ENCODE assay signal across 8 mouse cellular contexts in the genomic region with DNA sequence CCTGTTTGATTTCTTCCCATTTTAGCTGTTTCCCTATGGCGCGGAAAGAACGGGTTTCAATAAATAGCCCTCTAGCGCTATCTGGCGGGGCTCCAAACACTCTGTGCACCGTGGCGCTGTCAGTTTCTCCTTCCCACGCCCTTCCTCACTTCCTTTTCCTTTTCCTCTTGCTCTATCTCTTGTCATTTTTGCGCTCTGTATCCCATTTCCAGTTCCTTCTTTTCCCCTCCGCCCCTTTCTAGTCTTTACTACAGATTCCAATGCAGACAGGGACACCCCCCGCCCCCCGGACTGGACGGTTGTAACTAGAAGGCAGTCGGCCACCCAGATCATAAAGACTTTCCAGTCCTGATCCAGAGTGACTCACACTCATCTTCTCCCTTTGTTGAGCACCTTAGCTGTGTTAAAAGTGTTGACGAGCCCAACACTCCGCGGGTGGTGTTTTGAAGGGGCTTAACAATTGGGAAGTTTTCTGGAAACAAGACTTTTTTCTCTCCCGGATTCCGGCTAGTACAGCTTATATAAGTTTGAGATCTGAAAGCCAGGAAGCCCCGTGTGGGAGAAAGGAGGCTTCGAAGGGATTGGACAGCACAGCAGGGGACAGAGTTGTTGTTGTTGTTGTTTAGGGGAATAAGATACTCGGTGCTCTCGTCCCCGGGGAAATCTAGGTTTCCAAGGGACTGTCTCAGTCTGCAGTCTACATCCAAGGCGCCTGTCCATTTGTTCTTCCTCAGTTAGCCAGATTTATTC. TPM values are rescaled to one million over a fixed set of nuclear protein-coding genes. Genes with fewer than 3 reads are reported as not detected.
DNase-seq lines count a peak whose midpoint lies in the region; ATAC-seq and TF ChIP-seq lines count a peak whose summit lies in the region.

No protein-coding gene starts in this region.

- peak overlapping the region; percentile 25 for H3K9ac ChIP-seq in heart, adult 2 months (ENCODE audit: low read depth, low read length)
- no peak overlapping the region for H3K9ac ChIP-seq in liver, embryonic 14.5 days (replicated peaks)

- H3K79me2 ChIP-seq in heart, adult 2 months (replicated peaks; ENCODE audit: control insufficient read depth, insufficient read depth, low read length) = no peaks in the 10 kb centered on the region
- H3K79me2 ChIP-seq in myocyte (ENCODE audit: control insufficient read depth, insufficient read depth) = peaks cover 4% of the 10 kb centered on the region

- DNase-seq in ovary, postnatal 14 days (ENCODE audit: low spot score) = peak; percentile 60
- DNase-seq in ovary, postnatal 10 days (ENCODE audit: low spot score) = no peak
- peak; percentile 80 for DNase-seq in brain, adult 2 months (ENCODE audit: low read depth, low spot score)
- peak; percentile 69 to 70 for DNase-seq in heart, adult 2 months
- peak; percentile 52 for DNase-seq in kidney, adult 11 months
- DNase-seq in liver, embryonic 14.5 days (ENCODE audit: low read depth in 3 of 3, low spot score in 3 of 3) = no peak
- no peak for DNase-seq in cerebellum, adult 11-12 months

- no peak for ATAC-seq in liver, embryonic 14.5 days (ENCODE audit: insufficient read depth)

- peak overlapping the region; percentile 47 for H3K27ac ChIP-seq in heart, adult 2 months
- H3K27ac ChIP-seq in liver, embryonic 14.5 days = no peak overlapping the region

- no peak overlapping the region for H3ac ChIP-seq in myocyte (ENCODE audit: control insufficient read depth, insufficient read length)

- no peak for TF ChIP-seq POLR2A in heart, adult 2 months (IDR thresholded peaks at IDR 0.05; ENCODE audit: insufficient read depth, low read depth, low read length)
- TF ChIP-seq POLR2A in myocyte (IDR thresholded peaks at IDR 0.05; ENCODE audit: insufficient read length, low read depth) = no peak

- no peak for TF ChIP-seq EP300 in heart, adult 2 months (IDR thresholded peaks at IDR 0.05; ENCODE audit: insufficient read depth, low read depth, low read length)
- TF ChIP-seq EP300 in liver, embryonic 14.5 days (IDR thresholded peaks at IDR 0.05; ENCODE audit: low read depth) = no peak

- H3K27me3 ChIP-seq in heart, adult 2 months (ENCODE audit: control insufficient read depth, insufficient read depth, low read length) = no peaks in the 10 kb centered on the region
- peaks cover 83% of the 10 kb centered on the region for H3K27me3 ChIP-seq in liver, embryonic 14.5 days (ENCODE audit: control insufficient read depth, insufficient read depth, low read length)
- H3K27me3 ChIP-seq in myocyte (ENCODE audit: control insufficient read depth, insufficient read depth, insufficient read length) = no peaks in the 10 kb centered on the region

- H3K9me3 ChIP-seq in liver, embryonic 14.5 days (ENCODE audit: control insufficient read depth, low read length) = no peaks in the 10 kb centered on the region

- no peaks in the 10 kb centered on the region for H3K36me3 ChIP-seq in heart, adult 2 months (ENCODE audit: control insufficient read depth, insufficient read depth, low read length)
- H3K36me3 ChIP-seq in liver, embryonic 14.5 days (replicated peaks; ENCODE audit: control insufficient read depth, insufficient read depth, low read depth) = no peaks in the 10 kb centered on the region
- no peaks in the 10 kb centered on the region for H3K36me3 ChIP-seq in myocyte (ENCODE audit: control insufficient read depth, insufficient read depth)

- H3K4me1 ChIP-seq in heart, adult 2 months (ENCODE audit: control insufficient read depth, insufficient read depth, low read length) = peaks cover 1% of the 10 kb centered on the region; the same call in 1 of the 2 replicates
- no peaks in the 10 kb centered on the region for H3K4me1 ChIP-seq in liver, embryonic 14.5 days (replicated peaks; ENCODE audit: control insufficient read depth in 2 of 2, insufficient read depth in 2 of 2, low read length in 1 of 2)

- TF ChIP-seq CTCF in heart, adult 2 months (IDR thresholded peaks at IDR 0.05) = peak; percentile 78
- TF ChIP-seq CTCF in liver, embryonic 14.5 days (IDR thresholded peaks at IDR 0.05; ENCODE audit: low read depth) = peak; percentile 59

- 4% methylated on average over 25 of the region's 25 CpGs for WGBS in heart, adult 2 months
- 1% methylated on average over 25 of the region's 25 CpGs for WGBS in liver, embryonic 14.5 days (ENCODE audit: insufficient replicate concordance)

- H3K4me2 ChIP-seq in liver, embryonic 14.5 days (ENCODE audit: low read depth) = peak overlapping the region; percentile 28; the same call in 1 of the 2 replicates
- H3K4me2 ChIP-seq in myocyte (ENCODE audit: low read depth) = peak overlapping the region; percentile 67

- intact Hi-C loops in heart, adult 2 months (cut with DNase I) = loop anchor here (1.0 to 10.0 kb wide), 4 partner anchors 216 to 1217 kb away; partner anchors contain the start of gene BC052040

- H3K4me3 ChIP-seq in heart, adult 2 months = peak overlapping the region; percentile 43
- H3K4me3 ChIP-seq in liver, embryonic 14.5 days (ENCODE audit: insufficient read depth in 1 of 2, low read depth in 2 of 2, low read length in 2 of 2) = peak overlapping the region in 1 of 2 experiments; percentile 9; a peak in 2 of 4 replicates
- no peak overlapping the region for H3K4me3 ChIP-seq in myocyte

TF ChIP-seq in myocyte, 11 proteins besides CTCF, POLR2A, EP300 and RAD21:
- TF ChIP-seq CEBPB (IDR thresholded peaks at IDR 0.05; ENCODE audit: insufficient read depth, poor library complexity, severe bottlenecking) = no peak
- no peak for TF ChIP-seq POLR2AphosphoS2 (IDR thresholded peaks at IDR 0.05; ENCODE audit: insufficient read length, low read depth)
- no peak for TF ChIP-seq MYOG (IDR thresholded peaks at IDR 0.05; ENCODE audit: control insufficient read depth in 1 of 3, insufficient read depth in 1 of 3, insufficient read length in 2 of 3, low read depth in 2 of 3)
- TF ChIP-seq USF1 (IDR thresholded peaks at IDR 0.05; ENCODE audit: low read depth) = no peak
- no peak for TF ChIP-seq SRF (IDR thresholded peaks at IDR 0.05; ENCODE audit: control insufficient read depth, insufficient read length, low read depth)
- no peak for TF ChIP-seq MYOD1 (IDR thresholded peaks at IDR 0.05; ENCODE audit: control insufficient read depth in 1 of 3, insufficient read length in 2 of 3, low read depth in 2 of 3)
- no peak for TF ChIP-seq TCF3 (IDR thresholded peaks at IDR 0.05; ENCODE audit: insufficient read length, low read depth)
- TF ChIP-seq MAX (IDR thresholded peaks at IDR 0.05; ENCODE audit: low read depth) = no peak
- no peak for TF ChIP-seq REST (IDR thresholded peaks at IDR 0.05; ENCODE audit: insufficient read depth, insufficient read length)
- TF ChIP-seq E2F4 (IDR thresholded peaks at IDR 0.05; ENCODE audit: insufficient read depth) = no peak
- no peak for TF ChIP-seq TCF12 (IDR thresholded peaks at IDR 0.05; ENCODE audit: insufficient read depth, poor library complexity, severe bottlenecking)

RNA-seq across cellular contexts. Expression of gene Meis2, which starts 6.1 kb away (rescaled TPM):
- total RNA-seq in heart, adult 2 months (2021) = 10 to 100 TPM; 24.9 to 30.4 TPM
- 16.9 and 22.4 TPM in 2 replicates for polyA plus RNA-seq in heart, adult 2 months (2012; rRNA removed)
- 1.5 and 1.8 TPM in 2 replicates for polyA plus RNA-seq in liver, embryonic 14.5 days (2012; rRNA removed)
- 0.69 and 1.0 TPM in 2 replicates for polyA plus RNA-seq in liver, embryonic 14.5 days (2014; fragmentation: Nextera tagmentation; extraction: Ambion mirVana)
- 9.3 TPM for polyA plus RNA-seq in myocyte (2012; fragmentation: generic; extraction: Trizol)

Comparison
In these comparisons a context has a peak if more than half of its experiments do, and no peak if none do; other contexts are left out.
1. DNase-seq: peak in ovary, postnatal 14 days (single experiment), brain, adult 2 months (single experiment), heart, adult 2 months (2 of 2) and kidney, adult 11 months (single experiment); none in ovary, postnatal 10 days (single experiment), liver, embryonic 14.5 days (0 of 3) and cerebellum, adult 11-12 months (single experiment).